Mouse (Mus musculus) embryo, embryonic 9.5 days (tissue): ENCODE measurements around the gene Polr2m.
"Not testable (repeated sequence)": the region's sequence is repeated elsewhere in the genome, so short reads cannot be mapped to it uniquely, and the experiment has no call there.

ENCODE experiments used
- DNase-seq: peaks from one replicate; pipeline ENCODE4 v3.0.0-alpha.2; 2017; ENCODE audit errors: extremely low spot score

Gene Polr2m

DNA sequence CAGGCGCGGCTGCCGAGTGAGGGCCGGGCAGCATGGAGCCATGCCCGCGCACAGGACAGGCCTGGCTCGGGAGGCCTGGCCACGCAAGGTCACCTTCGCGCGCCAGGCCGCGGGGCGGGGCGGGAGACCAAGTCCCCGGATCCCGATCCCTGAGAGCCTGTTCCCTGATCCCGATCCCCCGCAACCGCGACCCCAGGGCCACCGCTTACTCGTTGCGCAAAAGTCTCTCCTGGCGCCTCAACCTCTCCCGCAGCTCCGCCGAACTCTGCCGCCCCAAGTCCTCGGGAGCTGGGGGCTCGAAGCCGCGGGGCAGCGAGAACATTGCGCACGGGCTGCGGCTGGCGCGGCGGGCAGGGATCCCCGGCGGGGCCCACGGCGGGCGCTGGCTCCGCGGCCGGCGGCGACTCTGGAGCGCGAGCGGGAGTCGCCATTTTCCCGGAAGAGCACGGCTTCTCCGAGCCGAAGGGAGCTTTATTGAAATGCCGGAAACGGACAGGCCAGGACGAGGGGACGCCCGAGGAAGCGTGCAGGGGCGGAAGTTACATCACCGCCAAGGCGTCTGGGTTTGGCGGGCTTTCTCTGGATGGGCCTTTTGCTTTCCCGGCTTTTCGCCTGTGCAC lies at the start of gene Polr2m:
Gene Polr2m, minus strand, starts transcription at position 461 of the 620 bp plus-strand sequence.
- DNase-seq: peak; percentile 98

DNA sequence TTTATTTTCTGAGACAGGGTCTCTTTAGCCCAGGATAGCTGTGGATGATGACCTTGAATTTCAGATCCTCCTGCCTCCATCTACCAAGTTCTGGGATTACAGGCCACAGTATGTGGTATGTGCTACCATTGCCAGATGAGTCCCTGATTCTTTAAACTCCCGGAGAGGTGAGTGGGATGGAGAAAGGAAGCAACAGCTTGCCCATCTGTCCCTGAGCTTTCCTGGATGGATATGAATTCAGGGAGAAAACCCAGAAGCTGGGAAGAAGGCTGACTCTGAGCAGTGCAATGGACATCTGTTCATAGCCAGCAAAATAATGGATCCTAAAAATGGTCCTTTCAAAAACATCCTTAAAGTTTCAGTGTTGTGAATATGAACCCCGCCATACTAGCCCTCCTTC lies 49.3 kb upstream of the Polr2m start:
- no peak for DNase-seq

DNA sequence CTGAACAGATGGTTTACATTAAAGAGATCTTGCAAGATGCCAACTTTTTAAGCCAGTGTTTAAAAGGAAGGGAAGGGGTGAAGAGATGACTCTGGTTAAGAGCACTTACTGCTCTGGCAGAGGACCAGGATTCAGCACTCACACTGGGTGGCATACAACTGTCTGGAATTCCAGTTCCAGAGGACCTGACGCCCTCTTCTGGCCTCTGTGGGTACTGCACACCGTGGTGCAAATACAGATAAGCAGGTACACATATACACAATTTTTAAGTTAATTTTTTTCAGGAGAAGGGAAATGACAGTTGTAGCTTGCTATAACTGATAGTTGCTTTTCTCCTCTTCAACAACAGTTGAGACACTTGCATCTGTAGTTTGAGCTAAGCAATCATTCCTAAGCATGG lies 44.2 kb upstream of the Polr2m start:
- no peak for DNase-seq

DNA sequence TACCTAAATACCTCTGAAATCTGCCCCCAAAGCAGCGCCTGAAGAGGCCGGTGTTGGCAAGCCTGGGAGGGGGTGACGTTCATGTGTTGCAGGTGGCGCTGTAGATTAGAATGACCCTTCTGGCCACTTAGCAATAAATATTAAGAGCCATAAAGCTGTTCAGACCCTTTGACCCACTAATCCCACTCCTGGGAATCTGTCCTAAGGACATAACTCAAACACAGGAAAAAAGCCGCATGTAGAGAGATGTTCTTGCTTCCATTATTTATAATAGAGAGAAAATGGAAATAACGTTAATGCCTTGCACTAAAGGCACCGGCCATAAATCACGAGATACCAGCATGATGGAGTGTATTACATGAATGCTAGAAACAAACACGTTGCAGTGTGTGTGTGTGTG lies 41.7 kb upstream of the Polr2m start:
- DNase-seq: peak; percentile 44

DNA sequence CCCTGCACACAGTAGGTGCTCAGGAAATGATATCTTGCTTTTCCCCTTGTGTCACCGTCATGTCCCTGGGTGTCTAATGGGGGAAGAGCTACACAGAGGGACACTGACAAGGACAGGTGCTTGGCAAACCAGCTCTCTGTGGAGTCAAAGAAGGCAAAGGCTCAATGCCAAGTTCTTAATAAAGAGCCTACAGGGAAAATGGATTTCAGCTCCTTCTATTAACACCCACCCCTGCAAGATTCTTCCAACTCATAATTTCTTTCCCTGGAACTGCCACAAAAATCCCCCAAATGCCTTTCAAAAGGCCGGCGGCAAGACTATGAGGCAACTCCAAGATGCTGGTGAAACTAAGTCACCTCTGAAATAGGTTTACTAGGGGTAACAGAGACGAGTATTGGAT lies 38.2 kb upstream of the Polr2m start:
- DNase-seq: no peak

DNA sequence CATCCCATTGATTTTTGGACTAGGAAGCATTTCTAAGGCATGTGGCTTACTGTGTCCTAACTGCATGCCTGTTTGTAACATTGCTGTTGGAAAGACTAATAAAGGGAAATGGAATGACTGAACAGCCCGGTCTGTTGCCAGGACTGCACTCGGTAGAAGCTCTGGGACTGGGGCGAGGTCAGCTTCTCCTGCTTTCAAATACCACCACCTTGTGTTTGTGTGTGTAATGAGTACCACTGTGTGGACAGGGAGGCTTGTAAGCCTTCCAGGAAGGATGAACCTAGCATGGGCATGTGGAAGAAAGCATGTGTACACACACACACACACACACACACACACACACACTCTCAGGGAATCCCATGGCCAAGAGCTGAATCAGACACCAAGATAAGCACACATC lies 34.1 kb upstream of the Polr2m start:
- DNase-seq: no peak

DNA sequence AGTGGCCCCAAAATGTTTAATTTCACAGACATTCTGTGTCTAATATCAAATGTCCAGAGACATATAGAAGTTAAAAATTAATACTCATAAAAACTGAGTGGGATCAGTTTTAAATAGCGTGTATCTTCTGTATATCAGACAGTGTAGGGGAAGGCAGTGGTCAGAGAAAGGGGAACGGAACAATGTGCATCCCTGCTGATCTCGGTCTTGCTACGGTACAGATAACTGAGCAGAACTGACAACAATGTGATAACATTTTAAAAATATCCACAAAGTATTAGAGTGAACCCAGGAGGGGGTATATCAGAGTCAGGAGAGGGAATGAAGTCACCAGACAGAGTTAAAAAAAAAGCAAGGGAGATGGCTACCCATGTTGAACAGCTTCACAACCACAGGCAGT lies 31.8 kb upstream of the Polr2m start:
- DNase-seq: no peak

DNA sequence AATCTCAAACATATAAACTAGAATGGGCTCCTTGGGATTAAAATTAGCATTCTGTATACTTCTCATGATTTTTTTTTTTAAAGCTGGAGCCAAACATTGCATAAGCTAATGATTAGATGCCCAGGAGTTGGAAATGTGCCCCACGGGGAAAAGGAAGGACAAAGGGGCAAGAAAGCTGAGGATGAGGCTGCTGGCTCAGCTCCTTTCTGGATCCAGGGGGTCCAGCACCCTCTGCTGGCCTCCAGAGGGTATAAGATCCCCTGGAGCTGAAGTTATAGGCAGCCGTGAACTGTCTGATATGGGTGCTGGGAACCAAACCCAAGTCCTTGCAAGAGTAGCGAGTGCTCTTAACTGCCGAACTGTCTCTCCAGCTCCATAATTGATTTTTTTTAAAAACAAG lies 30.1 kb upstream of the Polr2m start:
- no peak for DNase-seq

DNA sequence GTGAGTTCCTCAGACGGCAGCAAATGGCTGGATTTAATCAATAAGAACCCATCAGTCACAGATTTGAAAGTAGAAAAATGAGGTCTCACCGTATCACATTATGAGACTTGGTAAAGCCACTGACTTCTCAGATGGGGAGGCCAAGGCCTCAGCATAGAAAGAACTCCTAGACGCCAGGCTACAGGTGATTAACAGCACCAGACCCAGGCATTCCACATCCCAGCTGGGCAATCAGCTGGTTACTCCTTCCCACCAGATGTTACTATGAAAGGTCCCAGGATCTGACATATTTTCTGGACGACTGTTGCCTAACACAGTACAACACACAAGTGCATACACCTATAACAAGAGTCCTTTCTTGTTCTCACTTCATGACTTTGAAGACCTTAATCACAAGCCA lies 27.8 kb upstream of the Polr2m start:
- DNase-seq: no peak

DNA sequence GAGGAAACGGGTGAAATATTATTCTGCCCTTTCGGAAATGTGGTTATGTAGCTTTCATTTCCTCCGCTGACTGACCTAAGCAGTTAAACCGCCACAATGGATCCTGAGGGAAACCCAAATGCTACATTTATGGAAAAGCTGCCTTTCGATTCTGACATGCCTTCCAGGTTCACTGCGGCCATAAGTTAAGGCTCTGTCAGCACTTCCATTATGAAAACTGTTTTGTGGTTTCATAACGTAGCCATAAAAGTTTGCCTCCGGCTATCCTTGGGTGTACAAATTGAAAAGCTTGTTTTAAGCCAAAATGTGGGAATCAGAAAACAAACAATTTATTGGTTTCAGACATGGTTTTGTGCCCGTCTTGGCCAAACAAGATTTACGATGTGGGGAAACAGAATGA lies 27.2 kb upstream of the Polr2m start:
- no peak for DNase-seq

DNA sequence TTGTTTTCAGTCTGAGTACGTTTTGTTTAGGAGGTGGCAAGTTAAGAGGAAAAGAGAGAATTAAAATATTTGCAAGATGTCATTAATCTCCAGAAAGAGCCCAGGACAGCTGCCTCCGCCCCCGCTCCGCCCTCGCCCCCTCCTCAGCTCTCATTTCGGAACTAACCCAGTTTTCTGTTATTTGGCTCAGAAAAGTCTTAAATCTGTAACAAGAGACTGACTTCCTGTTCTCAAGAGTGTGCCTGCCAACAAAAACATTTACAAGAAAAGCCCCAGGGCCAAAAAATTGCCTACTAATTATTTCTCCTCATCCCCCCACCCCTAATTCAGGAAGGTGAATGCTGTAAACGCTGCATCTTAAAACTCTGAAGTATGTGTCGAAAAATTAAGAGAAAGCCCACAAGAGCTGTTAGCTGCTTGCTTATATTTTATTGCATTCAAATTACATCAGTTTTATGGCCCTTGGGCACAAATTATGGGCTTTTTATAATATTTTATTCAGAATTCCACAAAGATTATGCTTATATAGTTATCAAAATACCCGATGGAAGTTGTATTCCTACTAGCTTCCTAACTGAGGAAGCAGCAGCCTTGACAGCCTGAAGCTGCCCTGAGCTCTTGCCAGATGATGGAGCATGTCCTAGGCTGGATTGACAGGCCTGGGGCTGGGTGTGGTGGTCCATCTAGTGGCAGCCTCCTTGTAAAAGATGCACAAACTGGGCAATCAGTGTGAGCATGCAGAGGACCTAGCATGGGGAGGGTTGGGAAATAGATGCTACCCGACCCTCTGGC lies 12.9 kb upstream of the Polr2m start:
- no peak for DNase-seq

DNA sequence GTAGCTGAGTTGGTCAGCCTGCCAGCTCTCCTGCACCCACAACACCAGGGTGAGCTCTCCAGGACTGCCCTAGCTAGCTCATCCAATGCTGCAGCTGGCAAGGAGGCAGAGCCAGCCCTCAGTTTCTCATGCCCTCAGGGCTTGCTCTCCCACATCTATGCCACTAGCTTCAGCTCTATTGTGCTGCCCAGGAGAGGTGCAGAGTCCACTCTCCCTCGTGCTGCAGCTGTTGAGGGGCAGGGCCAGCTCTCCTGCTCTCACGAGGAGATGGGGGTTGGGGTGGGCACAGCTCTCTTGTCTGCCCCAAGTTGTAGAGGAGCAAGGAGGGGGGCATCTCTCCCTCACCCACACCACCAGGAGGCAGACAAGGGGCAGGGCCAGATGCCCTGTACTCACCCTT lies 10.9 kb upstream of the Polr2m start:
- no peak for DNase-seq

DNA sequence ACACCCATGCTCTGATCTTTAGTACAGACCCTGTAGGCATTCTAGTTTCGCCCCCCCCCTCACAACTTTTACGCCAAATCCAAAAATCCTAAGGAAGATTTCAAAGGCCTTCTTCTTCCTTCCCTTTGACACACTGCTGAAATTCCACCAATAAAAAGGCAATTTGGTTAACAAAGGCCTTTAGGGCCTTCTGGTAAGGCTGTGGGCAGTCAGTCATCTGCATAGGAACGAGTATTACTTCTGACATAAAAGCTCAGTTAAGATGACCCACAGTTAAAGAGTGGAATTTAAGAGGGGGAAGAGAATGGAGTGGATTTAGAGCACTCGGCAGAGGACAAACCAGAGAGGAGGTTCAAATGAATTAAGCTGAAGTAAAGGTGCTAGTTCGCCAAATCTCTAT lies 8.0 kb upstream of the Polr2m start:
- DNase-seq: no peak

DNA sequence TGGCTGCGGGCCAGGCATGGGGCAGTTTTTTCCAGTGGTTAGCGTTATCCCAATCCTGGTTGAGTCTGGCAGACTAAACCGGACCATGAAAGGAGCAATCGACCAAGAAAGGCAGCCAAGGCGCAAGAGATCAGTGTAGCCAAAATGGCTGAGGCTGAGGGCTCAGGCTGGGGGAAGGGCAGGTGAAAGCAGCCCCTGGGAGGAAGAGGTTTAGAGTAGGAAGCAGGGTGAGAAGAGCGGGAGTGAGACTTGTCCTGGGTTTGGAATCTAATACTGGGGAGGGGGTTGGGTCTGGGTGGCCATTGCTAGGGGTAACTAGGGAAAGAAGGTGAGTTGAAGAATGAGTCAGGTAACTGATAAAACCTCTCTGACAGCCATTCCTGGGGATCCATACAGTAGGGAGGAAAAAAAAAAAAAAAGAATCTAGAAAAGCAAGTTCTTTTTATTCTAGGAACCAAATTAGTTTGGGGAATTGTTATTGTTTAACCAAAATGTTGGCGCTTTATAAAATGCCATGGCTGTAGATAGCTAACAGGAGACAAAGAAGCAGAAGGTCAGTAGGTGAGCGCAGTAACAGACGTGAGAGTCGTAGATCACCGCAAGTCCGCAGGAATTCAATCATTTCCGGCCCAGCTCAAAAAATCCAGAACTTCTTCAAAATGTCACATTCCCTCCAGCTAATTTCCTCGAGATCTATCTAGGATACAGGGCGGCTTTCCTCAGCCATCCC lies 6.7 kb upstream of the Polr2m start:
- no peak for DNase-seq

DNA sequence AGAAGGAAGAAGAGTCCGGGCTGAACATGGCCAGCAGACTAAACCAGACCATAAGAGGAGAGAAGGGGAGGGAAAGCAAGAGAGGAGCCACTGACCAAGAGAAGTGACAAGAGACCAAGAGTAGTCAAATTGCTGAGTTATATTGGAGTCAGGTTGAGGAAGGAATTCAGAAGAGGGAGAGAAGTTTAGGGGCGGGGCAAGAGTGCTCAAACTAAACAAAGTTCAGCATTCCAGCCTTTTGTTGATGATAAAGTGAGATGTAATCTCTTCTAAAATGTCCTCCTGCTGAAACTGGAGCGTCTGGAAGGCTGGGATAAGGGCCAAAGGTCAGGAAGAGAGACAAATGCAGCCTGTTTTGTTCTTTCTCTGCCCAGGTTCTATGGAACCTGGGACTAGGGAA lies 4.3 kb upstream of the Polr2m start:
- DNase-seq: peak; percentile 42

DNA sequence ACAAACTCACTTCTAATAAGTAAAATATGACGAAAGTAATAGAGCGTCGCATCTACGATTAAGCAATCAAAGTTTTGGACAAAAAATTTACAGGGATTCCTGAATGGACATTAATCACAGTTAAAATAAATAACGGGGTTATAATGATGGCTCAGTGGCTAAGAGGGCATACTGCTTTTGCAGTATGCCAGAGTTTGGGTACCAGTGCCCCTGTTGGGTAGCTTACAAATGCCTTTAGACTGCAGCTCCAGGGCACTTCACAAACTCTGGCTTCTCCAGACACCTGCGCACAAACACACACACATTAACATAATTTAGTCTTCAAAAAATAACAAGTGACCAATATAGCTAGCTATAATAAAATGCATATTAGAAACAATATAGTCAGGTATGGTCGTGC lies 392 bp upstream of the Polr2m start:
- no peak for DNase-seq

DNA sequence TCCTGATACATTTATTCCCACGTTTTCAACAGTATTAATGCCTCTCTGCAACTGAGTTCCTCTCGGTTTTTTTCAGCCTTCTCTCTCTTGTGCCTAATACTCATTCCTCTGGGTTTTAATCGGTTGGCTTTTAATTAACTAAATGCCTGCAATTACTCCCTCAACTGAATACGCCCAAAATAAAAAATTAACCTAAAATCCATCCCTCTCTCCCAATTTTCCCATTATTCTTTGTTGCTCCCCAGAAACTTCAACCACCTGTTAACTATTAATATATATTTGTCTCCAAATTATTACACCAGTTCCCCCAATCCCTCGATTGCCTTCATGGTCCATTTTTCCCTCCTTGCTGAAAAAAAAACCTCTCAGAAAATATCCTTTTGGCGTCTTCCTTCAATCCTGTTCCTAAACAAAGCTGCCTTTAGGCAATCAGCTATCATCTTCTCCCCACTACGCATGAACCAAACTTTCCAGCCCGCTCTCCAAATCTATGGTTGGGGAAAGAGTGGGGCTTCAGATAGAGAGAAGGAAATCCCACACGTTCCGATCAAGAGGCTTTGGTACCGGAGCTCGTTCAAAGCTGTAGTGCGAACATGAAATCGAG lies 762 bp downstream of the Polr2m start:
- no peak for DNase-seq

DNA sequence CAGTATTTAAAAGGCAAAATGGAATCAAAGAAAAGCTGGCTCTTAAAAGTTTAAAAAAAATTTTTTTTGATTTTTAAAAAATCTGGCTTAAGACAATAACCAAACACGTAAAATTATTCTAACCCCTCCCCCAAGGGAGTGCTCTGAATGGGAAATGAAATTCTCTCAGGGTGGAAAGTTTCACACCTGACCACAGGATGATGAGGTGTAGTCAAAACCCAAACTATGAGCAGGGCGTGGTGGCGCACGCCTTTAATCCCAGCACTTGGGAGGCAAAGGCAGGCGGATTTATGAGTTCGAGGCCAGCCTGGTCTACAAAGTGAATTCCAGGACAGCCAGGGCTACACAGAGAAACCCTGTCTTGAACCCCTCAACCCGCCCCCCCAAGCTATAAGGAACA lies 1.9 kb downstream of the Polr2m start:
- DNase-seq: not testable (repeated sequence)

DNA sequence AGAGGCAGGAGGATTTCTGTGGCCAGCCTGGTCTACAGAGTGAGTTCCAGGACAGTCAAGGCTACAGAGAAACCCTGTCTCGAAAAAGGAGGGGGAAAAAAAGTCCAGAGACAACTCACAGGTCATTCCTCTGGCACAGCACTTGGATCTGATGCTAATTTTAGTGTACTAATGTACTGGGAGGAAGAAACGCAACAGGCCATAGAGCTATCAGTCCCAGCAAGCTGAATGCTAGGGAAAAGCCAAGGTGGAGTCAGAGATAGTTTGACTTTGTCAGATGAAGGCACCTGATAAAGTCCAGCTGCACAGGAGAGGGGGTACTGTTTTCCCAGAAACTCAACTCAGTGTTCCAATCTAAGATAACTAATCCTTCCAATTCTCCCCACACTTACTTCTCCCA lies 5.4 kb downstream of the Polr2m start:
- DNase-seq: no peak

DNA sequence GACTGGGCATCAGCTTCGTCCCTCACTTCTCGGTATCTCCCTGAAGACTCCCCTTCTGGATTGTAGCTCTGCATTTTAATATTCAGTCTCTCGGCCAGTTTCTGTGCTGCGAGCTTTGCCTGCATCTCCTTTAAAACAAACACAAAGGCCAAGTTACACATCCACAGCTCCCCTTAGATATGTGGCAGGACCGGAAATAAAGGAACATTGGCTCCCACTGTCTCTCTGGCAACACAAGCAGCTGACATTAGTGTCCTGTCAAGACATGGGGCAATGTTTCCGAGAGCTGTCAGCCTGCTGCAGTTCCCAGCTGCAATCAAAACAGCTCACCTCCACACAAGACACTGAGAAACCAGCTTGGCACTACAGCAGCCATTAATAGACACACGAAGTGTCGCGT lies 6.3 kb downstream of the Polr2m start:
- DNase-seq: no peak

DNA sequence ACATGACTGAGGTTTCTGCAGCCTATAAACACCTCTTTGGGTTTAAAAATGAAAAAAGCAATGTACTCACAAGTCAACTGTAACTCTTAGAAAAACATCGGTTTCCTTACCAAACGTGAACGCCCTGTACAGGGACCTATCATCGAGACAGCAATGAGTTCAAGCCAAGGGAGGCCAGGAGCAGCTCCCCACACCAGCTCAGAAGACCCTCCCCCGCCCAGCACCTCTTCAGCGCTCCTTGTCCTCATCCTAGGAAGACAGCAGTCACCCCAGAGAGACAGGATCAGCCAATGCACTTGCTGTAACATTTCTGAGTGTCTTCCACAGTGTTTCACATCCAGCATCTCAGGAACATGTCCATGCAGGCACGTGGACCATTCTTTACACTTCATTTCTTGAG lies 7.1 kb downstream of the Polr2m start:
- no peak for DNase-seq

DNA sequence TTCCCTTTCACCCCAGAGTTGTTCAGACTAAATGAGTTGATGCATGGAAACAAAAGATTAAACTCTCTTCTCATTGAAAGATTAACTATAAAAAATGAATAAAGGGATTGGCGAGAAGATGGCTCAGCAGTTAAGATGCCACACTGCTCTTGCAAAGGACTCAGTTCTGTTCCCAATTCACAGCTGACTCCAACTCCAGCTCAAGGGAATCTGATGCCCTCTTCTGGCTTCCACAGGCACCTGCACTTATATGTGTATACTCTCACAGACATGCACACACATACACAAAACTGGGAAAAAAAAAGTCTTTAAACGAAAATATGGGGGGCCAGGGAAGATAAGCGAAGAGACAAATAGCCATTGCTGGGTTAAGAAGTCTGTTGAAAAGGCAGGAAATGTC lies 9.1 kb downstream of the Polr2m start:
- no peak for DNase-seq

DNA sequence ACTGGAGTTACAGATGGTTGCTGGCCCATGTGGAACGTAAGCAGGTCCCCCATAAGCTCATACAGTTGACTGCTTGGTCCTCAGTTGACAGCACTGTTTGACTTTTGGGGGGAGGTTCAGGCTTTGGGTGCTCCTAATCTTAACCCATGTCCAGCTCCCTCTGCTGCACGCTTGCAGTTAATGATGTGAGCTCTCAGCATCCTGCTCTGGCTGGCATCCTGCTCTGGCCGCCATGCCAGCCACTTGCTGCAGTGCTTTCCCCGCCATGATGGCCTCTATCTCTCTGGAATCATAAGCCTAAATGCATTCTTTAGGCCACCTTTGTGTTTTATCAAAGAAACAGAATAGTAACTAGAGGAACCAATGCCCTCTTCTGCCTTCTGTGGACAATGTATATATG lies 10.2 kb downstream of the Polr2m start:
- DNase-seq: no peak
